Mouse (Mus musculus): ENCODE results near the gene Itga9. TPM values are rescaled to one million over a fixed set of nuclear protein-coding genes. Genes with fewer than 3 reads are reported as not detected.

The Itga9 gene
- polyA plus RNA-seq, 1 experiment from 2014 or later, result 8.3 TPM

GRCm38 (mm10) chr9:118610060-118610459 lies 3.6 kb downstream of the Itga9 start:
- H3K27ac ChIP-seq (ENCODE audit: low read depth, low read length), result no peak overlapping the region
- H3K9ac ChIP-seq (ENCODE audit: low read depth, low read length), result no peak overlapping the region

GRCm38 (mm10) chr9:118611111-118611541 lies 4.6 kb downstream of the Itga9 start:
- ATAC-seq (replicated peaks; ENCODE audit: insufficient number of reproducible peaks, low FRiP score, low TSS enrichment), result no peak
- WGBS (ENCODE audit: insufficient replicate concordance), result 42% methylated on average over 14 of the region's 14 CpGs
- Histone ChIP-seq H3K4me1 (ENCODE audit: control insufficient read depth, insufficient read depth, low read length) (peaks cover 28% of the 10 kb centered on the region), H3K27me3 (ENCODE audit: control insufficient read depth, insufficient read depth, low read length) (peaks cover 13% of the 10 kb centered on the region; the same call in 1 of the 2 replicates), H3K9ac (ENCODE audit: low read depth, low read length) (no peak overlapping the region), H3K4me2 (peak overlapping the region; percentile 42), H3K4me3 (ENCODE audit: low read depth, low read length) (no peak overlapping the region), H3K36me3 (ENCODE audit: control insufficient read depth, insufficient read depth, low read length) (no peaks in the 10 kb centered on the region), H3K27ac (ENCODE audit: low read depth, low read length) (no peak overlapping the region), H3K9me3 (replicated peaks; ENCODE audit: control insufficient read depth, low read length) (no peaks in the 10 kb centered on the region)

More at GRCm38 (mm10) chr9:118610060-118610459, 3.6 kb downstream of the Itga9 start:
- H3K9me3 ChIP-seq (replicated peaks; ENCODE audit: control insufficient read depth, low read length), result no peaks in the 10 kb centered on the region
- ATAC-seq (replicated peaks; ENCODE audit: insufficient number of reproducible peaks, low FRiP score, low TSS enrichment), result no peak
- 54% methylated on average over 10 of the region's 10 CpGs for WGBS (ENCODE audit: insufficient replicate concordance)
- peak overlapping the region; percentile 8 for H3K4me2 ChIP-seq
- peaks cover 35% of the 10 kb centered on the region for H3K4me1 ChIP-seq (ENCODE audit: control insufficient read depth, insufficient read depth, low read length)
- peaks cover 13% of the 10 kb centered on the region; the same call in 1 of the 2 replicates for H3K27me3 ChIP-seq (ENCODE audit: control insufficient read depth, insufficient read depth, low read length)
- H3K4me3 ChIP-seq (ENCODE audit: low read depth, low read length), result no peak overlapping the region
- no peaks in the 10 kb centered on the region for H3K36me3 ChIP-seq (ENCODE audit: control insufficient read depth, insufficient read depth, low read length)

DNA sequence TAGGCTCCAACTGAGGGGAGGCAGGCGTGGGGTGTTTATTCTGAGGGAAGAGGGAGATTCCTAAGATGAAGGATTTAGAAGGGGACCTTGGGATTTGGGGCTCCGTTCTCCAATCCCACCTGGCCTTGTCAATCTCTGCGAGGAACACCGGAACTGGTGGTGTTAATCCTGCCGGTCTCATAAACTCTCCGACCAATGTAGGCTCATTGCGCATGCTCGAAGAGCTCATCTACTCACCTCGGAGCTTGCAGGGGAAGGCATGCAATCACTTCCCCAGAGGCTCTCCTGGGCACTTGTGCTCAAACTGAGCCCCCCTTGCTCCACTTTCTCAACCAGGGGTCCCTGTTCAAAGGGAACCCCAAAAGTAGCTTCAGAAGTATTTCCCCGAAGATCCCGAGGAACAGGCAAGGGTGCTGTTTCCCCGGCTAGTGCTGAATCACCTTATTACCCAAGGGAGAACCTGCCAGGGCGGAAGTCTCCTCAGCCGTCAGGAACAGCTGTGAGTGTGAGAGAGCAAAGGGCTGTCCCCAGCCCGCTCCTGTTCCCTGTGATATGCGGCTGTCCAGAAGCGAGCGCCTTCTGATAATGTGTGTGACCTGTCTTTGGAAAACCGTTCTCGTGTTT lies 5.6 kb downstream of the Itga9 start:
- 28% methylated on average over 20 of the region's 20 CpGs for WGBS (ENCODE audit: insufficient replicate concordance)
- no peak overlapping the region for H3K9ac ChIP-seq (ENCODE audit: low read depth, low read length)
- peaks cover 27% of the 10 kb centered on the region for H3K4me1 ChIP-seq (ENCODE audit: control insufficient read depth, insufficient read depth, low read length)
- peak overlapping the region; percentile 27; the same call in 1 of the 2 replicates for H3K4me2 ChIP-seq
- H3K9me3 ChIP-seq (replicated peaks; ENCODE audit: control insufficient read depth, low read length), result no peaks in the 10 kb centered on the region
- peaks cover 13% of the 10 kb centered on the region; the same call in 1 of the 2 replicates for H3K27me3 ChIP-seq (ENCODE audit: control insufficient read depth, insufficient read depth, low read length)
- no peaks in the 10 kb centered on the region for H3K36me3 ChIP-seq (ENCODE audit: control insufficient read depth, insufficient read depth, low read length)
- no peak overlapping the region for H3K4me3 ChIP-seq (ENCODE audit: low read depth, low read length)
- H3K27ac ChIP-seq (ENCODE audit: low read depth, low read length), result no peak overlapping the region
- no peak for ATAC-seq (replicated peaks; ENCODE audit: insufficient number of reproducible peaks, low FRiP score, low TSS enrichment)

DNA sequence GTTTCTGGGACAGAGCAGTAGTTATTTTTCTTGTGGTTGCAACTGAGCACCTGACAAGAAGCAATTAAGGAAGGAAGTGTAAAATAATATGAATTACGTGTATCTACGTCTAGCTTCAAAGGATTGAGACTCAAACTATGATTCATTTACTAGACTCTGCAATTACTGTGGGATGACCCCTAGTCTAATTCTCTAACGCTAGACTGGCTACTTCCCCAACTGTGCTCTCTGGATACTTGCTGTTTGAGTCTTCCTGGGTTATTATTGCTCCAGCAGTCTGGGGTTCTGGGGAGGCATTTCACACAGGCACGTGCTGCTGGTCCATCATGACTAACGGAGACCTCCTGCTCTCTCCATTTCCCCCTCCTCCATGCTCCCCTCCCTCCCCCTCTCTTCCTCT lies 10.7 kb downstream of the Itga9 start:
- H3K4me3 ChIP-seq (ENCODE audit: low read depth, low read length), result no peak overlapping the region
- peaks cover 10% of the 10 kb centered on the region; the same call in 1 of the 2 replicates for H3K4me1 ChIP-seq (ENCODE audit: control insufficient read depth, insufficient read depth, low read length)
- 0 out of 2 replicates have a peak, but pooled peaks cover 3% of the 10 kb centered on the region for H3K27me3 ChIP-seq (ENCODE audit: control insufficient read depth, insufficient read depth, low read length)
- H3K9me3 ChIP-seq (replicated peaks; ENCODE audit: control insufficient read depth, low read length), result no peaks in the 10 kb centered on the region
- no peak overlapping the region for H3K27ac ChIP-seq (ENCODE audit: low read depth, low read length)
- no peak for ATAC-seq (replicated peaks; ENCODE audit: insufficient number of reproducible peaks, low FRiP score, low TSS enrichment)
- H3K4me2 ChIP-seq, result no peak overlapping the region
- no peaks in the 10 kb centered on the region for H3K36me3 ChIP-seq (ENCODE audit: control insufficient read depth, insufficient read depth, low read length)
- WGBS (ENCODE audit: insufficient replicate concordance), result 78% methylated on average over 5 of the region's 5 CpGs
- no peak overlapping the region for H3K9ac ChIP-seq (ENCODE audit: low read depth, low read length)

GRCm38 (mm10) chr9:118618732-118619250 lies 12.3 kb downstream of the Itga9 start:
- 73% methylated on average over 3 of the region's 3 CpGs for WGBS (ENCODE audit: insufficient replicate concordance)
- H3K9ac ChIP-seq (ENCODE audit: low read depth, low read length), result no peak overlapping the region
- peaks cover 7% of the 10 kb centered on the region for H3K4me1 ChIP-seq (ENCODE audit: control insufficient read depth, insufficient read depth, low read length)
- ATAC-seq (replicated peaks; ENCODE audit: insufficient number of reproducible peaks, low FRiP score, low TSS enrichment), result no peak
- H3K36me3 ChIP-seq (ENCODE audit: control insufficient read depth, insufficient read depth, low read length), result no peaks in the 10 kb centered on the region
- no peak overlapping the region for H3K4me3 ChIP-seq (ENCODE audit: low read depth, low read length)
- no peaks in the 10 kb centered on the region for H3K9me3 ChIP-seq (replicated peaks; ENCODE audit: control insufficient read depth, low read length)
- H3K27me3 ChIP-seq (ENCODE audit: control insufficient read depth, insufficient read depth, low read length), result no peaks in the 10 kb centered on the region
- no peak overlapping the region for H3K4me2 ChIP-seq
- H3K27ac ChIP-seq (ENCODE audit: low read depth, low read length), result no peak overlapping the region

DNA sequence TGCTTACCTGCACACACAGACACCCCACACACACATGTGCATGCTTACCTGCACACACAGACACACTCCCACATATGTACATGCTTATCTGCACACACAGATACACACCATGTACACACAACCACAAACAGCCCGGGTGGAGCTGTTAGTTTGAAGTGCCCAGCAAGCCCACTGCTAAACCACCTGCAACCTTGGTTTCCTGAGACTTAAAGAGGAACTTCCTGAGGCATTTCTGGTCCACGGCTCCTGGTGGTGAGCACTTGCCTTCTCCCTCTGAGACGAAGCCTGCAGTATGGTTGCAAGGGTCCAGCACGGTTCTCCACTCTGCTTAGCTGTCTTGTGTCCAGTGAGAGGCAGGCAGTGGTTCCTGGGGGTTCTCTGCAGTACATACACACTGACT lies 14.3 kb downstream of the Itga9 start:
- Histone ChIP-seq H3K36me3 (ENCODE audit: control insufficient read depth, insufficient read depth, low read length) (no peaks in the 10 kb centered on the region), H3K9ac (ENCODE audit: low read depth, low read length) (no peak overlapping the region), H3K27ac (ENCODE audit: low read depth, low read length) (no peak overlapping the region), H3K4me1 (ENCODE audit: control insufficient read depth, insufficient read depth, low read length) (peaks cover 8% of the 10 kb centered on the region), H3K4me2 (no peak overlapping the region), H3K9me3 (replicated peaks; ENCODE audit: control insufficient read depth, low read length) (no peaks in the 10 kb centered on the region), H3K27me3 (ENCODE audit: control insufficient read depth, insufficient read depth, low read length) (no peaks in the 10 kb centered on the region), H3K4me3 (ENCODE audit: low read depth, low read length) (no peak overlapping the region)
- WGBS (ENCODE audit: insufficient replicate concordance), result 67% methylated on average over 4 of the region's 4 CpGs
- ATAC-seq (replicated peaks; ENCODE audit: insufficient number of reproducible peaks, low FRiP score, low TSS enrichment), result no peak

- no peak overlapping the region for H3K9ac ChIP-seq (ENCODE audit: low read depth, low read length)
- H3K9me3 ChIP-seq (replicated peaks; ENCODE audit: control insufficient read depth, low read length), result no peaks in the 10 kb centered on the region
- no peaks in the 10 kb centered on the region for H3K36me3 ChIP-seq (ENCODE audit: control insufficient read depth, insufficient read depth, low read length)
- no peak overlapping the region for H3K27ac ChIP-seq (ENCODE audit: low read depth, low read length)
- no peaks in the 10 kb centered on the region for H3K27me3 ChIP-seq (ENCODE audit: control insufficient read depth, insufficient read depth, low read length)
- H3K4me1 ChIP-seq (ENCODE audit: control insufficient read depth, insufficient read depth, low read length), result peaks cover 8% of the 10 kb centered on the region
- no peak for ATAC-seq (replicated peaks; ENCODE audit: insufficient number of reproducible peaks, low FRiP score, low TSS enrichment)
- no peak overlapping the region for H3K4me2 ChIP-seq
- 81% methylated on average over 6 of the region's 6 CpGs for WGBS (ENCODE audit: insufficient replicate concordance)
- H3K4me3 ChIP-seq (ENCODE audit: low read depth, low read length), result no peak overlapping the region
Measured at GRCm38 (mm10) chr9:118621691-118622090, 15.2 kb downstream of the Itga9 start.

- Histone ChIP-seq H3K27ac (ENCODE audit: low read depth, low read length) (no peak overlapping the region), H3K4me1 (ENCODE audit: control insufficient read depth, insufficient read depth, low read length) (peaks cover 8% of the 10 kb centered on the region), H3K36me3 (ENCODE audit: control insufficient read depth, insufficient read depth, low read length) (no peaks in the 10 kb centered on the region), H3K4me3 (ENCODE audit: low read depth, low read length) (no peak overlapping the region), H3K9me3 (replicated peaks; ENCODE audit: control insufficient read depth, low read length) (no peaks in the 10 kb centered on the region), H3K4me2 (no peak overlapping the region), H3K27me3 (ENCODE audit: control insufficient read depth, insufficient read depth, low read length) (no peaks in the 10 kb centered on the region), H3K9ac (ENCODE audit: low read depth, low read length) (no peak overlapping the region)
- ATAC-seq (replicated peaks; ENCODE audit: insufficient number of reproducible peaks, low FRiP score, low TSS enrichment), result no peak
- WGBS (ENCODE audit: insufficient replicate concordance), result 80% methylated on average over 18 of the region's 18 CpGs
Measured at GRCm38 (mm10) chr9:118622376-118623166, 16.1 kb downstream of the Itga9 start.
